Mouse (Mus musculus) 3134 (cell line): ENCODE data around the gene Stat6.
A peak's percentile ranks its signal among the peaks of the same experiment; 100 is the strongest.

ENCODE experiments used
- DNase-seq: peaks from one replicate; pipeline ENCODE4 v3.0.0-alpha.2; 2011; ENCODE audit warnings: low spot score; ENCODE audit not compliant: insufficient read length; ENCODE audit errors: extremely low read depth

The Stat6 gene

GRCm38 (mm10) chr10:127614236-127615033 is 28.4 kb upstream of the Stat6 start:
- DNase-seq: no peak

DNA sequence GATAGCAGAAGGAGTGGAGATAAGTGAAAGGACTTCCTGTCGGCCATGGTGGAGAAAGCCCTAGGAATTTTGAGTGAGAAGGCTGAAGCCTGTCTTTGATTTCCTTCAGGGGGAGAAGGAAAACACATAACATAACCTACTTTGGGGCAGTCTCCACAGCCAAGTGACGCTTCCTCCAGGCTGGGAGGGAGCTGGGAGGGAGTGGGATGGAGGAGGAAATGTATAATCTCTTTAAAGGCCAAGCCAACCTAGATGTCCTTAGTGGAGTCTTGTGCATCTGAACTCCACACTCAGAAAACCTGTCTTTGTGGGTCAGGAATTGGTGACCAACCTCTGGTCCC is 27.8 kb upstream of the Stat6 start:
- no peak for DNase-seq

GRCm38 (mm10) chr10:127615591-127615990 is 27.2 kb upstream of the Stat6 start:
- peak; percentile 48 for DNase-seq

GRCm38 (mm10) chr10:127616261-127616679 is 26.5 kb upstream of the Stat6 start:
- DNase-seq: peak; percentile 78

GRCm38 (mm10) chr10:127617294-127617693 is 25.5 kb upstream of the Stat6 start:
- DNase-seq: no peak

DNA sequence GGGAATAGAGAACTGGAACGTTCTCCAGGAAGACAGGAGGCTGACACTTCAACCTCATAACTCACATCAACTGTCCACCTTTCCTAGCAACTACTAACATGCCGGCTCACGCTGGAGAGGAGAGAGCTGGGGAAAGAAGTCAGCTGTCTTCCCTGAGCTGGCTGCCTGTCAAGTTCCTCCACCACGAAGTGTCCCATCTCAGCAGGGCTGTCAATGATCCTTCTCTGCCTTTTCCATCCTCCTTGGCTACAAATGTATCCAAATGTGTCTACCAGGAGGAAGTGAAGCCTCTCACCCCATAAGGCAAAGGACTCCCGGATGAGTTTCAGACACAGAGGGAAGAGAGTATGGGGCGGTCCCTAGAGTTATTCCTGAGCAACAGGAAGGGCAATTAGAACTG is 24.6 kb upstream of the Stat6 start:
- DNase-seq: no peak

- no peak for DNase-seq
Observed at GRCm38 (mm10) chr10:127619119-127619721, 23.6 kb upstream of the Stat6 start.

DNA sequence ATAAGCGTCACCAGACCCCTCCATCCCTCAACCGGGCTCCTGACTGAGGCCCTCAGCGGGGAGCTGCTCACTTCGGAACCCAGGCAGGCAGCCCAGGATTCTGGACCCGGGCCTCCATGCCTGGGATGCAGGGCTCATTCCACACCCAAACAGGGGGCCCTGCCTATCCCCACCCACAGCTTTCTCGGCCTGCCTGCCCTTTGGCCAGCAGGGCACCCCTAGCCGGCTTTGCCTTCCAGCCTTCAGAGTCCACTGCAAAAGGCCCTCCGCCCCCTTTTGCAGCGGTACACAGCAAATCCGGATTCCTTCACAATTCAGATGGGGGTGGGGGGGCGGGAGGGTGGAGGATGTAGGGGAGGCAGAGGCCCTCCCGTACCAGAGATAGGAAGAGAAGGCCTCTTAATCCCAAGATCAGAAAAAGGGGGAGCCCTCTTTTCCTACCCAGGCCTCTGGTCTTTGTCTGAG is 22.8 kb upstream of the Stat6 start:
- peak; percentile 56 for DNase-seq

- DNase-seq: peak; percentile 54
Observed at GRCm38 (mm10) chr10:127620406-127621190, 22.2 kb upstream of the Stat6 start, which contains the start of gene Lrp1. Gene Lrp1, minus strand, starts transcription at chr10:127621148.

DNA sequence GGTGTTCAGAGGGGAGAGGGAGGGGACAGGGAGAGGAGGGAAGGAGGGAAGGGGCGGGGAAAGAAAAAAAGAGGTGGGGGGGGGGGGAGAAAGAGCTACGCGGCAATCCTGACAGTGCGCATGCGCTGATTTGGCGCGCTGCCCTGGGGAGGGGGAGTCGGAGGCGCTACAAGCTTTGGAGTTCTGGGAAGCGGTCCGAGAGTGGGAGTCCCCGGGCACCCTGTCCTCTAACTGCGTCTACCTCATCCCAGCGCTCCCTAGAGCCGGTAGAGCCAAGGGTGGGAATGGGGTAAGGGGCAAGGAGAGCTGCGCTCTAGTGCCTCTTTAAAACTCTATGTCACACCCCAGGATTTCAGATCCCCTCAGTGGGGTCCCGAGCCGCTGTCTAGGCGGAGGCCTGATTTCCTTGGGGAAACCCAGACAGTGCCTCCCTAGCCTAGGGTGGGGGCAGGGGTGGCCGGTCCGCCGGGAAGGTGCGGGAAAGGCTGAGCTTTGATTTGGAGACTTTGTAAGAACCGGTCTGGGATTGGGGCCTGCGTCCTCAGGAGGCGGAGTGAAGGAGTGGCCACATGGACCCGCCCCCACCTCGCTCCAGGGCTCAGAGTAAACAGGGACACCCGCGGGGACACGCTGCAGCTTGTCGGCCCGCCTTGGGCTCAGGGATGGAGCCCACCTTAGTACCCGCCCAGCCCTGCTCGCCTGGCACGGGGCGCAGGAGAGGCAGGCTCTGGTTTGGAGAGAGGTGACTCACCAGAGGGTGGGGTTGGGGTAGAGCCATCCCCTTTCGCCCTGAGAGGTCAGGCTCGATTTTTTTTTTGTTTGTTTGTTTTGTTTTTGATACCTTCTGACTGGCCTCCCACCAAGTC is 21.4 kb upstream of the Stat6 start:
- DNase-seq: peak; percentile 99

DNA sequence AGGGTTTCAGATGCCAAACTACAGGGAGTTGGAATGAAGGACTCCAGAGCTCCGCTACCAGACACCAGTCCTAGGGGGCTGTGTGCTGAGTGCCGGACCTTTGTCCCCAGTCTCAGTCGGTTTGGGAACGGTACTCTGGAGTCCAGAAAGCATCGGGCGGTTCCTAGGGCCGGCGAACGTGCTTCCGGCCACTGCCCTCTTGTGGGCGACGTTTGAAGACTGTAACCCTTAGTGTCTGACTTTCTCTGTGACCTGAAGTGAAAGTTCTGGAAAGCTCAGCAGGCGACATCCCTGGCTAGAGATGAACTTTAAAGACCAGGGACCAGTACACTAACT is 20.8 kb upstream of the Stat6 start:
- no peak for DNase-seq

GRCm38 (mm10) chr10:127622661-127623060 is 20.1 kb upstream of the Stat6 start:
- no peak for DNase-seq

GRCm38 (mm10) chr10:127623439-127624216 is 19.2 kb upstream of the Stat6 start:
- DNase-seq: no peak

DNA sequence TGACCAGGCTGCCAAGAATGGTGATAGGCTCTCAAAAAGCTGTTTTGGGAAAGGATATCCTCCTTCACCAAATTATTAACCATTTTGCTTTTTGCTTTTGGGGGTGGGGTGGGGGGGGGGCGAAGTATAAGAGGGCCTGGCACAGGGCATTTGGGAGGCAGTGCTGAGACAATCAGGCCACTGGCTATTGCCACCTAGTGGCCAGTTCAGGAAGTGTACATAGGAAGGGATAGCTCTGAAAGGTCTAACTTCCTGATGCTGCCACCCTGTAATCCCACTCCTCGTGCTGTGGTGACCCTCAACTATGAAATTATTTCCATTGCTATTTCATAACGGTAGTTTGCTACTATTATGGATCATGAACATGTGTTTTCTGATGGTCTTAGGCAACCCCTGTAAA is 16.4 kb upstream of the Stat6 start:
- DNase-seq: no peak

GRCm38 (mm10) chr10:127631261-127632214 is 11.2 kb upstream of the Stat6 start:
- peak; percentile 81 for DNase-seq

- no peak for DNase-seq
Observed at GRCm38 (mm10) chr10:127632668-127633271, 10.0 kb upstream of the Stat6 start.

GRCm38 (mm10) chr10:127640421-127640820 is 2.4 kb upstream of the Stat6 start:
- no peak for DNase-seq
